Mouse (Mus musculus) cortical plate, adult 2 months (tissue): ENCODE results near the gene Cited4.

Source experiments
- CTCF ChIP-seq: fragments of 200-500 bp; IDR thresholded peaks from 2 replicates; pipeline ENCODE4 v1.5.1; 2011; ENCODE audit warnings: mild to moderate bottlenecking, control low read depth, low read length; ENCODE audit not compliant: insufficient read depth; ENCODE audit errors: extremely low read depth
- POLR2A ChIP-seq: fragments of 200-500 bp; IDR thresholded peaks from 2 replicates; pipeline ENCODE4 v1.6.1; 2011; ENCODE audit warnings: mild to moderate bottlenecking, low read length, control low read depth; ENCODE audit not compliant: insufficient read depth; ENCODE audit errors: extremely low read depth

DNA sequence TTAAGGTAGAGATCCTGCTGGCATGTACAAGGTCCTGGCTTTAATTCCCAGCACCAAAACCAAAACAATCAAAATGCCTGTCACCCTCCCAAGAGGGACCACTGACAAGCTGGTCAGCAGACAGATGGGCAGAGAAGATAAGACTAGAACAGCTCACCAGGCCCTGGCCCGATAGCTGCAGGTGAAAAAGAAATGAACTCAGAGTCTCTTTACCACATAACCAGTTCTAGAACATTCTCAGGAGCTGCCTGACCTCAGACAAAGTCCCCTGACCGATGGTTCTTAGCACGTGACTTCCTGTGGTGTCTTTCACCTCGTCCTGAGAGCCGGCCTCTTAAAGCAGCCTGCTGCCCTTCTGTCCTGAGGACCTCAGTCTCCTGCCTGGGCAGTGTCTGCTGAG, 3.2 kb downstream of the Cited4 start:
- no peak for TF ChIP-seq CTCF
- TF ChIP-seq POLR2A = no peak
